Mouse (Mus musculus) MEL (cell line): ENCODE measurements at regions not wholly inside any gene's neighbourhood (a gene's known extent, or its start where the extent isn't known, plus 50 kb on each side); places are given as distances from the start of the nearest gene placed in this dataset.

ENCODE experiments used
- MAZ ChIP-seq: IDR thresholded peaks from 2 replicates; pipeline ENCODE4 v1.6.1; 2012; ENCODE audit warnings: low read depth, mild to moderate bottlenecking, inconsistent platforms, low read length, improper control_type of control experiment
- MYC ChIP-seq: IDR thresholded peaks from 2 replicates; pipeline ENCODE4 v1.6.1; 2011; ENCODE audit warnings: low read depth, mild to moderate bottlenecking, low read length, improper control_type of control experiment, moderate library complexity

DNA sequence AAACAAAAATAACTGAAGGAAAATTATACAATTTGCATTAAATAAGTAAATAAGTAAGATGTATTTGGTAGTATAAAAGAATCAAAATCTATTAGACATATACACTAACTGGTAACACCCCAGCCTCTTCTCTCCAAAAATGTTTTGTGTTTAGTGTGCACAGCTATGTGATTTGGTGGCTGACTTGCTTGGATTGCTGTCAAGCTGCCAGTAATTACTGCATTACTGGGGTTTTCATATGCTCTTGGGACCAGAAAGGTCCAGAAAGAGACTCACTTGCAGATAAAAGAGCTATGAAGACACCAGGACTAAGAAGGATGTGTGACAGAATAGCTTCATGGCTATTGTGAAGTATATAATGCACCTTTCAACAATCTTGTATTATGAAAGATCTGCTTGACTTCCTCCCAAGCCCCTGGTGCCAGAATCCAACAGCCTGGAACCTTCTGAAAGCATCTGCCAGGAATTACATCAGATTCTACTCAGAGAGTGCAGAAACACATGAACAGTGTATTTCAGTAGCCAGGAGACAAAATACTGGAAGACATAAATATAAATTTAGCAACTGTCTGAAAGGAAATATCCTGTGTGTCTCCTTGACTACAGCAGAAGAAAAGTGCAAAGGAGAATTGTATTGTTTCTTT lies 5132.6 kb downstream of the 9330182O14Rik start:
- no peak for TF ChIP-seq MAZ
- no peak for TF ChIP-seq MYC
